Comparison of ENCODE assay signal across 8 mouse cellular contexts in the genomic region with DNA sequence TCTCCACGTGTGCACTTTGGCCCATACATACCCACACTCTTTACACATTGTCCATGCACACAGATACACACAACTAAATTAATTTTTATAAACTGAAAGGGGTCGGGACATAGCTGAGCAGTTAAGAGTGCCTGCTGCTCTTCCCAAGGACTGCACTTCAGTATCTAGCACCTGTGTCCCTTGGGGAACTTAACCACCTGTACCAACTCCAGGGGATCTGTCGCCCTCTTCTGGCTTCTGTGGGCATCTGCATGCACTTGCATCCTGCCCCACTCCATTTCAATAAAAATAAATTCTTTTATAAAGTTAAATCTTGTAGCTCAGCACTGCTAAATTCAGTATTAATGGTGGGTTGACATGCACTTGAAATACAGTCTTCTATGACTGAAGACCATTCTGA. TPM values are rescaled to one million over a fixed set of nuclear protein-coding genes. Genes with fewer than 3 reads are reported as not detected.
DNase-seq lines count a peak whose midpoint lies in the region; ATAC-seq and TF ChIP-seq lines count a peak whose summit lies in the region.
"Had no signal": no experiment of that assay in that cellular context is flagged by ENCODE, and none has a peak within 500 bp of the region (broad histone marks: within the 10 kb centered on the region; RNA-seq: fewer than 3 reads in every experiment).

No protein-coding gene starts in this region.

- no peak overlapping the region for H3K27ac ChIP-seq in left cerebral cortex, adult 2 months
- no peak overlapping the region for H3K27ac ChIP-seq in liver, embryonic 13.5 days
- H3K27ac ChIP-seq: lung, embryonic 15.5 days had no signal

- H3K27me3 ChIP-seq in liver, embryonic 13.5 days: no peaks in the 10 kb centered on the region
- H3K27me3 ChIP-seq in splenic B cell, adult 2 months (ENCODE audit: control insufficient read depth, insufficient read depth, low read length, poor library complexity, severe bottlenecking): no peaks in the 10 kb centered on the region
- H3K27me3 ChIP-seq: lung, embryonic 15.5 days had no signal

- H3K4me3 ChIP-seq in left cerebral cortex, adult 2 months: no peak overlapping the region
- no peak overlapping the region for H3K4me3 ChIP-seq in liver, embryonic 13.5 days (replicated peaks)
- H3K4me3 ChIP-seq: lung, embryonic 15.5 days had no signal

- no peaks in the 10 kb centered on the region for H3K9me3 ChIP-seq in liver, embryonic 13.5 days (replicated peaks)
- H3K9me3 ChIP-seq: lung, embryonic 15.5 days had no signal

- H3K36me3 ChIP-seq in liver, embryonic 13.5 days: no peaks in the 10 kb centered on the region
- H3K36me3 ChIP-seq in splenic B cell, adult 2 months (ENCODE audit: control insufficient read depth, insufficient read depth, low read length, poor library complexity, severe bottlenecking): no peaks in the 10 kb centered on the region
- H3K36me3 ChIP-seq: lung, embryonic 15.5 days had no signal

- no peak overlapping the region for H3K4me2 ChIP-seq in liver, embryonic 13.5 days
- H3K4me2 ChIP-seq: lung, embryonic 15.5 days had no signal

- H3K9ac ChIP-seq in liver, embryonic 13.5 days: no peak overlapping the region
- H3K9ac ChIP-seq: lung, embryonic 15.5 days had no signal

- peak; percentile 60 for TF ChIP-seq CTCF in left cerebral cortex, adult 2 months (IDR thresholded peaks at IDR 0.05)

- H3K4me1 ChIP-seq in liver, embryonic 13.5 days (replicated peaks): no peaks in the 10 kb centered on the region
- H3K4me1 ChIP-seq: lung, embryonic 15.5 days had no signal

- no peak for DNase-seq in left cerebral cortex, adult 2 months (ENCODE audit: extremely low spot score in 1 of 2, low spot score in 2 of 2)
- DNase-seq in left cerebral cortex, adult 18-20 months (ENCODE audit: low spot score in 2 of 2): no peak
- DNase-seq in liver, embryonic 13.5 days: no peak
- peak; percentile 70 for DNase-seq in splenic B cell, adult 2 months (ENCODE audit: low read depth, low spot score)
- no peak for DNase-seq in gastrocnemius, adult 8-10 months (ENCODE audit: low spot score in 2 of 2)
- no peak for DNase-seq in adrenal gland, adult 8-10 months

- intact Hi-C loops in left cerebral cortex, adult 2 months (cut with DNase I): loop anchor here (5.0 kb wide), 1 partner anchor 222 kb away; no protein-coding TSS in a partner anchor

- peak; percentile 24 for ATAC-seq in activated CD4-positive, CD25-positive, alpha-beta regulatory T cell, adult 4 months
- ATAC-seq in liver, embryonic 13.5 days (ENCODE audit: low read depth): 0 out of 2 replicates have a peak, but pooled peaks have one; percentile 31

- WGBS in liver, embryonic 13.5 days (ENCODE audit: insufficient replicate concordance): 29% methylated on average over 3 of the region's 3 CpGs

RNA-seq across cellular contexts. Expression of gene Rps6ka3, which starts 54.6 kb away (rescaled TPM):
- 10 to 100 TPM; 53.5 TPM for total RNA-seq in left cerebral cortex, adult 2 months (2021)
- 10 to 100 TPM; 52.9 to 56.1 TPM for total RNA-seq in left cerebral cortex, adult 18-20 months (2021)
- polyA plus RNA-seq in activated CD4-positive, CD25-positive, alpha-beta regulatory T cell, adult 4 months (2017; shearing (Covaris generic)): 1 to 10 TPM; 6.3 to 9.4 TPM
- 1.8 and 2.0 TPM in 2 replicates for polyA plus RNA-seq in liver, embryonic 13.5 days (2015; fragmentation: Nextera tagmentation; extraction: Ambion mirVana)
- total RNA-seq in gastrocnemius, adult 8-10 months (2022): 10 to 100 TPM; 43.2 to 61.1 (median 49.8) TPM
- total RNA-seq in adrenal gland, adult 8-10 months (2022): 10 to 100 TPM; 48.0 to 63.7 (median 55.0) TPM
